Mouse (Mus musculus): ENCODE results near the gene Cldn2.

GRCm38 (mm10) chrX:139769975-139770637, 30.5 kb upstream of the Cldn2 start:
- TF ChIP-seq CTCF (IDR thresholded peaks at IDR 0.05; ENCODE audit: low read depth) (no peak), EP300 (IDR thresholded peaks at IDR 0.05; ENCODE audit: low read depth) (no peak)
